Mouse (Mus musculus) colon, adult 2 months (tissue): ENCODE data around the gene Sumo2. TPM values are rescaled to one million over a fixed set of nuclear protein-coding genes. Genes with fewer than 3 reads are reported as not detected.

Source experiments
- polyA plus RNA-seq: library from polyadenylated mRNA; depleted of rRNA; stranded (reverse); fragments of >200 nt; gene quantifications from 2 replicates; pipeline ENCODE4 v1.2.3, GENCODE M21; 2012; rRNA removed

Gene Sumo2
- 24.5 and 24.8 TPM in 2 replicates for polyA plus RNA-seq

GRCm38 (mm10) chr11:115536038-115536681 is at the start of gene Sumo2:
Sumo2 (minus strand) TSS chr11:115536276.

GRCm38 (mm10) chr11:115564064-115564809 is 28.2 kb upstream of the Sumo2 start, which contains the start of gene Nup85:
Nup85 (plus strand) TSS chr11:115564434.

GRCm38 (mm10) chr11:115514238-115514663 is 21.8 kb downstream of the Sumo2 start, which contains the start of gene Jpt1:
Jpt1 (minus strand) TSS chr11:115514387.

GRCm38 (mm10) chr11:115491356-115492083 is 44.6 kb downstream of the Sumo2 start, which contains the start of gene Nt5c:
Nt5c (minus strand) TSS chr11:115491862.

GRCm38 (mm10) chr11:115475025-115475757 is 60.9 kb downstream of the Sumo2 start, which contains the start of gene Armc7:
Armc7 (plus strand) TSS chr11:115475667.

Other genes starting within 250 kb of the Sumo2 start
- 0.81 and 1.7 TPM in 2 replicates for gene Fads6, start 238.6 kb downstream of the Sumo2 start, polyA plus RNA-seq
- gene Otop2, start 229.1 kb downstream of the Sumo2 start, polyA plus RNA-seq = not detected in 2 replicates
- 0.03 and 0.17 TPM in 2 replicates for gene Ush1g, start 214.2 kb downstream of the Sumo2 start, polyA plus RNA-seq
- 0.05 TPM in 1 of 2 replicates, not detected in the other for gene Otop3, start 201.5 kb downstream of the Sumo2 start, polyA plus RNA-seq
- 154 and 170 TPM in 2 replicates for gene Hid1, start 168.5 kb downstream of the Sumo2 start, polyA plus RNA-seq
- gene Cdr2l, start 154.4 kb downstream of the Sumo2 start, polyA plus RNA-seq = 15.9 and 17.5 TPM in 2 replicates
- 62.6 and 65.1 TPM in 2 replicates for gene Mrpl58, start 132.5 kb downstream of the Sumo2 start, polyA plus RNA-seq
- gene Atp5h, start 116.3 kb downstream of the Sumo2 start, polyA plus RNA-seq = 70.2 and 90.1 TPM in 2 replicates
- 24.0 and 31.1 TPM in 2 replicates for gene Kctd2, start 116.1 kb downstream of the Sumo2 start, polyA plus RNA-seq
- 0.38 and 0.44 TPM in 2 replicates for gene Trim80, start 95.7 kb downstream of the Sumo2 start, polyA plus RNA-seq
- 96.1 and 135 TPM in 2 replicates for gene Slc16a5, start 73.8 kb downstream of the Sumo2 start, polyA plus RNA-seq
- gene Armc7, start 60.6 kb downstream of the Sumo2 start, polyA plus RNA-seq = 13.3 and 13.4 TPM in 2 replicates
- gene Nt5c, start 44.4 kb downstream of the Sumo2 start, polyA plus RNA-seq = 128 and 130 TPM in 2 replicates
- 314 and 446 TPM in 2 replicates for gene Jpt1, start 21.9 kb downstream of the Sumo2 start, polyA plus RNA-seq
- 25.9 and 31.4 TPM in 2 replicates for gene Nup85, start 28.2 kb upstream of the Sumo2 start, polyA plus RNA-seq
- gene Mrps7, start 67.6 kb upstream of the Sumo2 start, polyA plus RNA-seq = 15.9 and 19.3 TPM in 2 replicates
- gene Gga3, start 67.8 kb upstream of the Sumo2 start, polyA plus RNA-seq = 18.0 and 29.5 TPM in 2 replicates
- gene Mif4gd, start 76.7 kb upstream of the Sumo2 start, polyA plus RNA-seq = 87.1 and 118 TPM in 2 replicates
- 29.7 and 37.1 TPM in 2 replicates for gene Slc25a19, start 92.0 kb upstream of the Sumo2 start, polyA plus RNA-seq
- gene Grb2, start 172.3 kb upstream of the Sumo2 start, polyA plus RNA-seq = 41.4 and 42.7 TPM in 2 replicates
- 156 and 168 TPM in 2 replicates for gene Tmem94, start 229.2 kb upstream of the Sumo2 start, polyA plus RNA-seq